Mouse (Mus musculus): ENCODE data around the gene Gm14444.
"Not testable (repeated sequence)": the region's sequence is repeated elsewhere in the genome, so short reads cannot be mapped to it uniquely, and the experiment has no call there.

Gene Gm14444

DNA sequence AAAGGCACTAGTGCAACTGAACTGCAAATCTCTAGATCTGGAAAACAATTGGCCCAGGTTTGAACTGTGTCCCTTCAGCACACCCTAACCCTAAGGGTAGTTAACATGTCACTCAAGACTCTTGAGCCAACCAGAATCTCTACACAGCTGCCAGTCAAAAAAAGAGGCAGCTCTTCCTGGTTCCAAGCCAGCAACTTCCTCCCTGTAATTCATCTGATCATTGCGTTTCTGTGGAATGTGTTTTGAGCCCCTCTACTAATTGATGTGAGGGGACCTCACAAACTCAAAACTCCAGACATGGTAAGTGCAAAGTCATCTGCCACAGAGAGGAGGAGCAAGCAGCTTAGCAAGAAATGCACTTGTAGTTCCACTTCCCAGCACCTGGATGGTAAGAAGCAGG is at the start of gene Gm14444:
Gene Gm14444, plus strand, starts transcription at position 220 of the 400 bp plus-strand sequence.
- not testable (repeated sequence) for DNase-seq

DNA sequence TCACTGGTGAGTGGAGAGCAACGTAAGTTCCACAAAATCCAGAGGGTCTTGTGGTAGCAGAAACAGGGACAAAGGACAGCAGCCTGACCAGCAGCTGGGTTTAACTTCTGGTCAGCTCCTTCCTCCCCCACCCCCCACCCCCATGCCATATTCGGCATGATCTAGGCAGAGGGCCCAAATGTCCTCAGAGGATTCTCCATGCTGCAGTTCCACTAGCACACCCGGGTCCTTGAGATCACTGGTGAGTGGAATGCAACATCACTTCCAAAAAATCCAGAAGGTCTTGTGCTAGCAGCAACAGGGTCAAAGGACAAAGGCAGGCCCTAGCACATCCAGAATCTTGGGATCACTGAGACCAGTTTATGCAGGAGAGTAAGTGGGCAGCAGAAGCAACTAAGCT is 44.6 kb upstream of the Gm14444 start:
- not testable (repeated sequence) for DNase-seq

DNA sequence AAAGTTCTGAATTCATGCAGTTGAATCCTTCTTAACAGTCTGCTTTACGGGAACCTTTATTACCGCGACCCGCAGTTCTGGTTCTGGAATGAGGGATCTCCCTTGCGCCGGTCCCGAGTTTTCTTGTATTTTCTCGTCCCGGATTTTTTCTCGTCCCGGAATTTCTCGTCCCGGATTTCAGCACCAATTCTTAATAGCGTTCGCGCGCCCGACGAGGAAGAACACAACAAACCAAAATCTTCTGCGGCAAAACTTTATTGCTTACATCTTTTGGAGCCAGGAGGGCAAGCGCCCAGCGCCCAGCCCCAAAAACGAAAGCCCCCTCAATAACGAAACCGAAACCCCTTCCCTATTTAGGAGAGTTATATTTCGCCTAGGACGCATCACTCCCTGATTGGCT is 34.2 kb downstream of the Gm14444 start:
- not testable (repeated sequence) for DNase-seq

DNA sequence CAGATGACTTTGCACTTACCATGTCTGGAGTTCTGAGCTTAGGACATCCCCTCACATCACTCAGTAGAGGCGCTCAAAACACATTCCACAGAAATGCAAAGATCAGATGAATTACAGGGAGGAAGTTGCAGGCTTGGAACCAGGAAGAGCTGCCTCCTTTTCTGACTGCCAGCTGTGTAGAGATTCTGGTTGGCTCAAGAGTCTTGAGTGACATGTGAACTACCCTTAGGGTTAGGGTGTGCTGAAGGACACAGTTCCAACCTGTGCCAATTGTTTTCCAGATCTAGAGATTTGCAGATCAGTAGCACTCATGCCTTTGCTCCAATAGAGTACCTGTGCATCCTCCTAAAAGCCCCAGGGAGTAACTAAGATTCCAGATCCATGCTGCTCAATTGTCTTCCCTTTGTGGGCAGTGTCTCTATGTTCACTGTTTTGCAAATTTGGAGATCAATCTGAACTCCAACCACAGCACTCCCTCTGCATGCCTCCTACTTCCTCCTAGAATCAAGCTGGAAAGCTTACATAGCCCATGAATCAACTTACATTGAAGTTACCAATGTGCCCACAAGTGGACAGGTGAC is 57.7 kb downstream of the Gm14444 start, which contains the start of gene Gm14393:
Gene Gm14393, minus strand, starts transcription at position 101 of the 581 bp plus-strand sequence.
- DNase-seq: not testable (repeated sequence)
